Mouse (Mus musculus): ENCODE measurements around the gene Sox13. TPM values are rescaled to one million over a fixed set of nuclear protein-coding genes. Genes with fewer than 3 reads are reported as not detected.

Sox13 gene
- polyA plus RNA-seq, 1 experiment from 2014 or later = 14.2 TPM

DNA sequence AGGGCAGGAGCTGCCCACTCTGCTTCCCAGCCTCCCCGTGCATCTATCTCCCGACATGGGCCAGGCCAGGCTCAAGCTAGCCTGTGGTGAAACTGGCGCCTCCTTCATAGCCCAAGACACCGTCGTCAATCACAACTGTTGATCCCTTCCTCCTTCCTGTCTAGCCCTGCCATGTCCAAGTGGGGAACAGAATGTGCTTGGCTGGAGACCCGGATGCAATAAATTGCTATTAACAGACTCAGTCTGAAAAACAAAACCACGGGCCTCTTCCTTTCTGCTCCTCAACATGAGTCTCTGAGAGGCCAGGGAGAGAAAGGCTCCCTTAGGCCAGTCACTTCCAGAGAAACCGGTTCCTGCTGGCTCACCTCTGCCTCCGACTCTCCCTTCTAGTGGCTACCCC, 11.2 kb downstream of the Sox13 start:
- no peak overlapping the region for H3K4me2 ChIP-seq (replicated peaks)
- peaks cover 34% of the 10 kb centered on the region for H3K4me1 ChIP-seq
- H3K36me3 ChIP-seq = no peaks in the 10 kb centered on the region
- no peak overlapping the region for H3K4me3 ChIP-seq
- H3K27ac ChIP-seq = no peak overlapping the region
- H3K27me3 ChIP-seq (replicated peaks) = no peaks in the 10 kb centered on the region
- H3K9me3 ChIP-seq = no peaks in the 10 kb centered on the region
- no peak overlapping the region for H3K9ac ChIP-seq
- WGBS = 60% methylated on average over 9 of the region's 9 CpGs
- no peak for ATAC-seq (ENCODE audit: low FRiP score, low read depth)

DNA sequence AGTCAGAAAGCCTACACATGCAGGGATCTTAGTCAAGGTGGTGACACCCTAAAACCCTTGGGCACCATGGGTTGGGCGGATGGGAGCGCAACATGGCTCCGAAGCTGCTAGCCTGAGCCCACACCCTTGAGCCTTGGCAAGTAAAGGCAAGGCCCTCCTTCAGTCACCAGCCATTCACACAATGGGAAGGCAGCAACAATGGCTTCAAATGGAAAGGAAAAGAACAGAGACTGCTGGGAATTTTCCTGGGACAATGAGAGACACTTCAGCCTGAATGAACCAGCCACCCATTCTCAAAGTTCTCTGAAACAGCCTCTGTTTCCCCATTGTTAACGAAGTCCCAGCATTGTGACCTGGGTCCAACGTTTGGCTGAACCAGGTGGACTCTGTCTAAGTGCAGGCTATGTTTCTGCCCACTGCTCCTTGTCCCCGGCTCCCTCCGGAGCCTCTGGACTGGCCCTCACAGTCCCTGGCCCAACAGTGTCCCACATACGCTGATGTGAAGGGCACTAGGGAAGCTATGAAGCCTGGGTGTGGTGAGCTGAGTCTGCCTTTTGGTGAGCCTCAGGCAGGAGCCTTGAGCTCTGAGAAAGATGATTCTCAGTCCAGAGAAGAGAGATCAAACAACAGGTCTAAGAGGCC, 12.6 kb downstream of the Sox13 start:
- H3K4me3 ChIP-seq = no peak overlapping the region
- no peaks in the 10 kb centered on the region for H3K36me3 ChIP-seq
- H3K9me3 ChIP-seq = no peaks in the 10 kb centered on the region
- 49% methylated on average over 8 of the region's 8 CpGs for WGBS
- no peak overlapping the region for H3K9ac ChIP-seq
- no peak overlapping the region for H3K27ac ChIP-seq
- no peaks in the 10 kb centered on the region for H3K27me3 ChIP-seq (replicated peaks)
- no peak for ATAC-seq (ENCODE audit: low FRiP score, low read depth)
- H3K4me1 ChIP-seq = peaks cover 26% of the 10 kb centered on the region
- no peak overlapping the region for H3K4me2 ChIP-seq (replicated peaks)

DNA sequence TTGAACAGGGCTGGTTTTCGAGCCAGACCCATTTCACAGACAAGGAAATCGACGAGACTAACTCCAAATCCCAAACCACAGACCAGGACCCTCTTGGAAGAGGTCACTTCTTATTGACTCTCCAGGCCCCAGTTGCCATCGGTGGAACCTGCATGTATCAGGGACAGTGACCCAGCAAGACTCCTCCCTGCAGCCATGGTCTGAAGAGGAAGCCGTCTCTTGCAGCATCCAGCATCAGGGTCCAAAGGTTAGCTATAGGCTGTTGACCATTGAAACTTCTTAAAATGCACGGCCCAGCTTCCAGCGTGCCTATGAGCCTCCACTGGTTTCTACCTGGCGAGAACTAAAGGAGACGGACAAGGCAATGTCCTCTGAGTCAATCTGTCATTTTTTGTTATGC, 14.4 kb downstream of the Sox13 start:
- WGBS = 60% methylated on average over 9 of the region's 9 CpGs
- H3K4me1 ChIP-seq = peaks cover 17% of the 10 kb centered on the region

DNA sequence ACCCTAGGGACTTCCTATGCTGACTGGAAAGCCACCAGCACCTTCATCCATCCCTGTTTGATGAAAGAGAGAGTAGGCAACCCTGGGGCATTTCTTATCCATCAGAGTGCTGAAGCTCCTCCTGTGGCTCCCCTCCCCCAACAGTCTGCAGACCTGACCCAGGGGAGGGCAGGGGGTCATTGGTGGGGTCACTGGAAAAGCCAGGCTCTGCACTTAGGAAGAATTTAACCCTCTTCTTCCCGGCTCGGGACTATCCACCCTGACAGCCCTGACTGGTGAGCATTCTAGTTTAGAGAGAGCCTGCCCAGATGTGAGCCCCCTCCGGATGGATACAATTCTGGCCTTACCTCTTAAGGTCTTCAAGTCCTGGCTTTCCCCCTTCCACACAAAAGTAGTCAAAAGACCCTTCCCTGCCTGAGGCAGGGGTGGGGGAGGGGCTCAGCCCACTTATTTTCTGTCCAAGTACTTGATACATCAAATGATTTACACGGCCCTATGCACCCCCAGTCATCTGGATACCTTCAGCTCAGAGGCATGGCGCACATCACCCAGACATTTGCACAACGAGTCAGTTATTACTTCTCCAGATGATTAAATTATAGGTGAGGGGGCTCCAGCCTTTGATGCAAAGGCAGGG, 15.2 kb downstream of the Sox13 start:
- H3K9me3 ChIP-seq = no peaks in the 10 kb centered on the region
- no peak overlapping the region for H3K27ac ChIP-seq
- H3K36me3 ChIP-seq = no peaks in the 10 kb centered on the region
- no peak overlapping the region; the same call in 1 of the 2 replicates for H3K4me2 ChIP-seq (replicated peaks)
- ATAC-seq (ENCODE audit: low FRiP score, low read depth) = peak; percentile 13; the same call in 1 of the 2 replicates
- H3K4me3 ChIP-seq = no peak overlapping the region
- peaks cover 17% of the 10 kb centered on the region for H3K4me1 ChIP-seq
- no peaks in the 10 kb centered on the region for H3K27me3 ChIP-seq (replicated peaks)
- 8% methylated on average over 6 of the region's 6 CpGs for WGBS
- no peak overlapping the region for H3K9ac ChIP-seq

More for the DNA sequence above, 14.4 kb downstream of the Sox13 start:
- Histone ChIP-seq H3K27ac (no peak overlapping the region), H3K4me3 (no peak overlapping the region), H3K36me3 (no peaks in the 10 kb centered on the region), H3K27me3 (replicated peaks) (no peaks in the 10 kb centered on the region), H3K9me3 (no peaks in the 10 kb centered on the region), H3K9ac (no peak overlapping the region), H3K4me2 (replicated peaks) (no peak overlapping the region; the same call in 1 of the 2 replicates)
- no peak for ATAC-seq (ENCODE audit: low FRiP score, low read depth)

DNA sequence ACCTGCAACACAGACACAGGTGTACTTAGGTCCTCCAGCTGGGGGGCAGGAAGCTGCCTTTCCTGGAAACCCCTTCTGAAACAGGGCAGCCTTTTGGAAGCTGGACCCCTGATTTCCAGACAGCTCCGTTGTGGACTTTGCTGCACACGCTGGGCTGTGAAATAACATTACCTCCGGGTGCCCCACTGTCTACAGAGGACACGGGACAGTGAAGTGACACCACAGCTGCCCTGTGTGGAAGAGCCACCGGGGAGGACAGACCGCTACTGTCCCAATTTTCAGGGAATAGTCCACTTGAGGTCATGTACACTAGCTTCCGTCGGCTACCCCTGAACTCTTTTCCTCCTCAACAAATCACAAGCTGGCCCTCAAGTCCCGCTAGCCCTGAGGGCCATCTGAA, 15.9 kb downstream of the Sox13 start:
- peaks cover 17% of the 10 kb centered on the region for H3K4me1 ChIP-seq
- no peaks in the 10 kb centered on the region for H3K9me3 ChIP-seq
- H3K9ac ChIP-seq = no peak overlapping the region
- WGBS = 35% methylated on average over 9 of the region's 9 CpGs
- H3K27ac ChIP-seq = no peak overlapping the region
- H3K4me2 ChIP-seq (replicated peaks) = no peak overlapping the region
- no peak overlapping the region for H3K4me3 ChIP-seq
- no peaks in the 10 kb centered on the region for H3K27me3 ChIP-seq (replicated peaks)
- no peaks in the 10 kb centered on the region for H3K36me3 ChIP-seq
- no peak for ATAC-seq (ENCODE audit: low FRiP score, low read depth)

DNA sequence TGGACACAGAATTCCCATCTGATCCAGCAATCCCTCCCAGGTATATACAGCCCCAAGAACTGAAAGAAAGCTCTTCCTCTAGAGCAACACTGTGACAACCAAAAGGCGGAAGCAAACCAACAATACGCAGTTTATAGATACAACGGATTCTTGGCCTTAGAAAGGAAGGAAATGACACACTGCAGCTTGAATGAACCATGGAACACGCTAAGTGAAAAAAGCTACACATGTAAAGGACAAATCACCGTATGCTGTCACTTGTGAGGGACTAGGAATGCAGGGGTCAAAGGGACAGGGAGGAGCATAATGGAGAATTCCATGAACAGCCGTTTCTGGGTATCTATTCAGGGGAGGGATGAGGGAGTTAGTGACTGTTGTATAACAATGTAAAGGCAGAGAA, 16.7 kb downstream of the Sox13 start:
- no peak overlapping the region for H3K27ac ChIP-seq
- H3K4me1 ChIP-seq = peaks cover 14% of the 10 kb centered on the region
- no peak overlapping the region for H3K4me2 ChIP-seq (replicated peaks)
- no peak overlapping the region for H3K4me3 ChIP-seq
- no peaks in the 10 kb centered on the region for H3K9me3 ChIP-seq
- no peak for ATAC-seq (ENCODE audit: low FRiP score, low read depth)
- WGBS = 51% methylated on average over 6 of the region's 6 CpGs
- no peaks in the 10 kb centered on the region for H3K27me3 ChIP-seq (replicated peaks)
- no peak overlapping the region for H3K9ac ChIP-seq
- no peaks in the 10 kb centered on the region for H3K36me3 ChIP-seq

DNA sequence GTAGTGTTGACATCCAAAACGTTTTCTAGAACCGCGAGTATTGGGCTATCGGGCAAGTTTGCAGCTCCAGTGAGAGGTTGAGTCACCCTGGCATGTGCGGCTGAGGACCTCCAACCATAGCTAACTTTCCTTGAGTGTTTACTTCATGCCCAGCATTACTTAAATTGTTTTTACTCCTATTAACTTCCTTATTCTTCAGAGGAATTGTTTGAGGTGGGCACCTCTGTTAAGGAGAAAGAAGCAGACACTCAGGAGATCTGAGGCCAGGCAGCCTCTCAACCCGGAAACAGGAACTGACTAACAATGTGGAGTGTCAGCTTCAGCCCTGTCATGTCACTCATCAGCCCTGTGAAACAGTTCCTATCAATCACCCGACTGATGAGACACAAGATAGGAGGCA, 17.6 kb downstream of the Sox13 start:
- Histone ChIP-seq H3K27me3 (replicated peaks) (no peaks in the 10 kb centered on the region), H3K9ac (no peak overlapping the region), H3K4me3 (no peak overlapping the region), H3K4me1 (peaks cover 14% of the 10 kb centered on the region), H3K9me3 (no peaks in the 10 kb centered on the region), H3K27ac (no peak overlapping the region), H3K36me3 (no peaks in the 10 kb centered on the region), H3K4me2 (replicated peaks) (no peak overlapping the region)
- 91% methylated on average over 7 of the region's 7 CpGs for WGBS
- ATAC-seq (ENCODE audit: low FRiP score, low read depth) = no peak

DNA sequence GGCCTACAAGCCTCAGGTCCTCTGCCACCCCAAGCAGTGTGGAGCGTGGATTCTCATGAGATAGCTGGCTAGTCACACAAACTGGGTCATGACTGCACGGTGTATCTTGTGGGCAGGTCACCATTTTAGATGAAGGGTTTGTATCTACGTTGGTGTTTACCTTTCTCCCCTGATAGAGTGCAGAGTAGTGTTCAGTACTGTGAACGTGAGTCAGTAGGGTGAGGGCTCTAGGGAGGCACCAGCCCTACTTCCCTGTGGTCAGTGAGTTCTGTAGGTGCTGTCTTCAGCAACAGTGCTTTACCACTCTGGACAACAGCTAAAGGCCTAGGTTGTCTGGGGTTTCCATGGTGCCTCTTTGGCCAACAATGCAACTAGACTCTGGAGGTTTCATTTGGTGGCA, 20.2 kb downstream of the Sox13 start:
- no peak overlapping the region for H3K4me2 ChIP-seq (replicated peaks)
- no peak overlapping the region for H3K9ac ChIP-seq
- peaks cover 14% of the 10 kb centered on the region for H3K4me1 ChIP-seq
- no peak overlapping the region for H3K4me3 ChIP-seq
- no peak for ATAC-seq (ENCODE audit: low FRiP score, low read depth)
- no peaks in the 10 kb centered on the region for H3K36me3 ChIP-seq
- no peak overlapping the region for H3K27ac ChIP-seq
- WGBS = 94% methylated on average over 4 of the region's 4 CpGs
- no peaks in the 10 kb centered on the region for H3K27me3 ChIP-seq (replicated peaks)
- H3K9me3 ChIP-seq = no peaks in the 10 kb centered on the region

DNA sequence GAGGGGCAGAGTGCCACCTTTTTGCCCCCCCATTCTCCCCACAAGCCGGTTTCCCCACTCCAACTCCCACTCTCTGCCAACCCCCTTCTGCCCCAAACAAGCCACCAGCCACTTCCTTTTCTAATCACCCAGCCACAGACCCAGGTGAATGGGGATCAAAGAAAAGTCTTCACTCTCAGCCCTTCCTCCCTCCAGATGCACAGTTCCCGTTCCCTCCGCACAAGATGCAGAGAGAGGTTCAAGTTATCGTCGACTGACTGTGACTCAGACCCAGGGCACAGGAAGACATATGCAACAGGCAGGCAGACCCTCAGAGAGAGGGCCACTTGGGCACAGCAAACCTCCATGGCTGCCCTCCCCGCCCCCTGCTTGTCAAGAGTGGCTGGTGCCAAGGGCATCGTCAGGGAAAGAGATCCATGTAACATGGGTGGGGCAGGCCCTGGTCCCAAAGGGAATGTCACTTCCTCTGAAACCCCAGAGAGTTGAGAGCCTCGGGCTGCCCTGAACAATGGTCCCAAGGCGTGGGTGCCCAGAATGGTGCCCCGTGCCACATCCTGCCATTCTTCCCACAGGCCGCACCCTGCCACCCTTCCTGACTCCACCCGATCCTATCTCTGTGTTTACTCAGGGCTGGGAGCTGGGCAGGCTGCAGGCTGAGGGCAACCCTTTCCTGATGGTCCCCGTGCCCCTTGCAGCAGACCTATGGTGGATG, 24.0 kb downstream of the Sox13 start:
- Histone ChIP-seq H3K4me1 (peaks cover 22% of the 10 kb centered on the region), H3K4me2 (replicated peaks) (no peak overlapping the region), H3K9me3 (no peaks in the 10 kb centered on the region), H3K4me3 (no peak overlapping the region), H3K27me3 (replicated peaks) (no peaks in the 10 kb centered on the region), H3K36me3 (no peaks in the 10 kb centered on the region), H3K9ac (no peak overlapping the region), H3K27ac (no peak overlapping the region)
- WGBS = 84% methylated on average over 13 of the region's 13 CpGs
- no peak for ATAC-seq (ENCODE audit: low FRiP score, low read depth)

DNA sequence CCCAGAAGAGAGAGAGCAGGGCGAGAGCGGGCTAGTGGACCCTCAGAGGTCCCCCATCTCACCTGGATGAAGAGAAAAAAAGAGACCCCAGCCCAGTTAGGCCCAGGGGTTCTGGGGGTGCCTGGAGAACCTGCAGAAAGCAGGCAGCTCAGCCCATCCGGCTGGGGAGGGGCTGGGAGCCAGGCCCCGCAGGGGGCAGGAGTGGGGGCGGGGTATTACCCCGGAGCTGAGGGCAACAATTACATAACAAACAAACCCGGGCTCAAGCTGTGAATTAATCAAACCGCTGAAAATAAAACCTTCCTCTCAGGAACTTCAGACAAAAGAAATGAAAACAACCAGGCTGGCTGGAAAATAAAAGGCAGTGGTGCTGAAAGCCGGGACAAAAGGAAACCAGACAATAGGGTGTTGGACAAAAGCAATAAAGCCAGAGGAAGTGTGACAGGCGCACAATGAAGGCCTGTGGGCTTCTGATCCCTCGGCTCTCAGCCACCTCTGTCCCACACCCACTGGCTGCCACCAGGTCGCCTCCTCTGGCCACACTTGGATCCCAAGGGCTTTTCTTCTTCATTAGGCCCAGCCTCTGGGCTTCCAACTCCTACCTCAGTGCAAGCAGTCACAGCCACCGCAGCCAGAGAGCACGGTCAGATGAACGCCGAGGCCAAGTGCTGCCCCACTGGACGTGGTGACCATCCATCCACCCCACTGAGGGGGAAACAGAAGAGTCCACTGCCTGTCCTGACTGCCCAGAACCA, 26.5 kb downstream of the Sox13 start:
- Histone ChIP-seq H3K27ac (peak overlapping the region; percentile 83), H3K9ac (peak overlapping the region; percentile 46; the same call in 1 of the 2 replicates), H3K4me1 (peaks cover 28% of the 10 kb centered on the region), H3K9me3 (no peaks in the 10 kb centered on the region), H3K36me3 (peaks cover 4% of the 10 kb centered on the region; the same call in 1 of the 2 replicates), H3K4me3 (no peak overlapping the region), H3K27me3 (replicated peaks) (no peaks in the 10 kb centered on the region), H3K4me2 (replicated peaks) (peak overlapping the region; percentile 47)
- peak; percentile 83 for ATAC-seq (ENCODE audit: low FRiP score, low read depth)
- WGBS = 3% methylated on average over 17 of the region's 17 CpGs

DNA sequence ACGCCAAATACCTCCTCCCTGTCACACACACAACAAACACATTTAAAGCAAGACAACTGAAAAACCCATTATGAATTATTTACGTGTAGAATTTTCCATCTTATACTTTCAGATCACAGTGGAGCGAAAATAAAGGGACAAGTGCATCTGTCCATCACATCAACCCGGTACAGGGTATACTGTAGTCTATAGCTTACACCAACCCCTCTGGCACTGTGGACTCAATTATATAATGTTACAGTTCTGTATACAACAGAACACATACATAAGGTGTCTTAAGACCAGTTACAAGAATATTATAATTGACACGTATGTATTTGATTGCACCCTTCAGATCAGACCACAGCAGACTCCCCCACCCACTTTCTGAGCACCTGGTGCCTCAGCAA, 27.1 kb downstream of the Sox13 start:
- H3K9me3 ChIP-seq = no peaks in the 10 kb centered on the region
- 54% methylated on average over 5 of the region's 5 CpGs for WGBS
- no peaks in the 10 kb centered on the region for H3K27me3 ChIP-seq (replicated peaks)
- peak overlapping the region; percentile 83 for H3K27ac ChIP-seq
- peaks cover 28% of the 10 kb centered on the region for H3K4me1 ChIP-seq
- H3K4me2 ChIP-seq (replicated peaks) = peak overlapping the region; percentile 47
- H3K36me3 ChIP-seq = peaks cover 10% of the 10 kb centered on the region
- peak; percentile 43; the same call in 1 of the 2 replicates for ATAC-seq (ENCODE audit: low FRiP score, low read depth)
- H3K4me3 ChIP-seq = no peak overlapping the region
- H3K9ac ChIP-seq = peak overlapping the region; percentile 46; the same call in 1 of the 2 replicates

DNA sequence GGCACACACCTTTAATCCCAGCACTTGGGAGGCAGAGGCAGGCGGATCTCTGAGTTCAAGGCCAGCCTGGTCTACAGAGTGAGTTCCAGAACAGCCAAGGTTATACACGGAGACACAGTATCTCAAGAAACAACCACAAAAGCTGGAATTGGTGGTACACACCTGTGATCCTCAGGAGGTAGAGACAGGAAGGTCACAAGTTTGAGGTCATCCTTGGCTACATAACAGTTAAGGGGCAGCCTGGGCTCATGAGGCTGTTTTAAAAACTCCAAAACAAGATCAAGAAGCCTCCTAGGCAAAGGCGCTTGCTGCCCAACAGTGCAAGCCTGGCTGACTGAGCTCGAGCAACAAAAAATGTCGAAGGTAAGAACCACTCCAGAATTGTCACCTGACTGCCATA, 27.5 kb downstream of the Sox13 start:
- Histone ChIP-seq H3K9ac (no peak overlapping the region), H3K4me3 (no peak overlapping the region), H3K27ac (no peak overlapping the region), H3K9me3 (no peaks in the 10 kb centered on the region), H3K4me1 (peaks cover 28% of the 10 kb centered on the region), H3K4me2 (replicated peaks) (no peak overlapping the region), H3K27me3 (replicated peaks) (no peaks in the 10 kb centered on the region), H3K36me3 (peaks cover 13% of the 10 kb centered on the region)
- no peak for ATAC-seq (ENCODE audit: low FRiP score, low read depth)
- WGBS = 83% methylated on average over 5 of the region's 5 CpGs

Data from neural tube, embryonic 12.5 days (tissue).